Mouse (Mus musculus) hindbrain, embryonic 15.5 days (tissue): ENCODE results near the gene Proser3. TPM values are rescaled to one million over a fixed set of nuclear protein-coding genes. Genes with fewer than 3 reads are reported as not detected.

Experiments
- ATAC-seq: fragments of 200-750 bp; cut with Nextera tagmentation; 2 replicates; pipeline ENCODE4 v1.8.0; 2017; ENCODE audit warnings: low read depth, moderate number of reproducible peaks, moderate TSS enrichment; ENCODE audit not compliant: low FRiP score
- H3K27ac ChIP-seq: fragments of 300-500 bp; sonication (generic); replicated peaks from 2 replicates; pipeline ENCODE4 v1.5.1; 2015; ENCODE audit warnings: mild to moderate bottlenecking, inconsistent platforms
- H3K27me3 ChIP-seq: fragments of 300-500 bp; sonication (generic); 2 replicates; pipeline ENCODE4 v1.6.1; 2015; ENCODE audit warnings: control low read depth, inconsistent platforms
- H3K36me3 ChIP-seq: fragments of 300-500 bp; sonication (generic); 2 replicates; pipeline ENCODE4 v1.6.1; 2015; ENCODE audit warnings: control low read depth, inconsistent platforms
- H3K4me1 ChIP-seq: fragments of 300-500 bp; sonication (generic); replicated peaks from 2 replicates; pipeline ENCODE4 v1.6.1; 2015; ENCODE audit warnings: control low read depth, inconsistent platforms
- H3K4me2 ChIP-seq: fragments of 300-500 bp; sonication (generic); 2 replicates; pipeline ENCODE4 v1.6.1; 2015; ENCODE audit warnings: moderate library complexity, mild to moderate bottlenecking, inconsistent platforms
- H3K4me3 ChIP-seq: fragments of 300-500 bp; sonication (generic); 2 replicates; pipeline ENCODE4 v1.5.1; 2015; ENCODE audit warnings: mild to moderate bottlenecking, inconsistent platforms
- H3K9ac ChIP-seq: fragments of 300-500 bp; sonication (generic); 2 replicates; pipeline ENCODE4 v1.6.1; 2015; ENCODE audit warnings: inconsistent platforms
- H3K9me3 ChIP-seq: fragments of 300-500 bp; sonication (generic); 2 replicates; pipeline ENCODE4 v1.6.1; 2016; ENCODE audit warnings: control low read depth, inconsistent platforms
- WGBS: fragments of 180-500 bp; shearing (Covaris S2); methylation state at CpG from one replicate; pipeline ENCODE4 v1.1.7; 2015; 5-methylcytosine and 5-hydroxymethylcytosine counted together
- polyA plus RNA-seq: library from polyadenylated mRNA; unstranded; fragments of >200 nt; fragmentation: Nextera tagmentation; extraction: Ambion mirVana; gene quantifications from 2 replicates; pipeline ENCODE4 v1.2.1, GENCODE M21; 2015

Proser3 gene
- polyA plus RNA-seq, 1 experiment from 2014 or later = 8.4 TPM

DNA sequence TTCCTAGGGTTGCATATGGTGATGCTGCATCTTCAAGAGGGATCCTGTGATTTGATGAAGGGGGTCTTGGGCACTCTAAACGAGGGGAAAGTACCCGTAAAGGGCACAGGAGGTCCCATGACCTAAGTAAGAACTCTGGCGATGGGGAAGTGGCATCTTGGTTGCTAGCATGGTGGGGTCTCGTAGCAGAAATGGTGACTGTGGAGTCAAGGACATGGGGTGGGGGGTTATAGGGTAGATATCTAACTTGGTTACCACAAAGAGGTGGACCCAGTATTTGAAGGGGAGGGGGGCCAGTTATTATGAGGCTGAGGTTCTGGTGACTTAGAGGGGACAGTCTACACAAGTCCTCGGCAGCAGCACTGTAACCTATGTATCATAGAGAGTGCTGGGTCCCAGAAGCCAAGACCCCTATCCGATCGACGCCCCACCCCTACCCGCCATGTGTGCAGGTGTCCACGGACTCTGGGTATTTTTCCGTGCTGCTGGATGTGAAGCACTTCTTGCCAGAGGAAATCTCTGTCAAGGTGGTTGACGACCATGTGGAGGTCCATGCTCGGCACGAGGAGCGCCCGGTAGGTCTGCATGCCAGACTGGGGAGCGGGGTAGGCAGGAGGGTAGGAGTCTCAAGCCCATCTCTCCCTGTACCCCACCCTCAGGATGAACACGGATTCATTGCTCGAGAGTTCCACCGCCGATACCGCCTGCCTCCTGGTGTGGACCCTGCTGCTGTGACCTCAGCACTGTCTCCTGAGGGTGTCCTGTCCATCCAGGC lies 1.9 kb upstream of the Proser3 start:
- H3K4me3 ChIP-seq = no peak overlapping the region
- no peak overlapping the region for H3K27ac ChIP-seq
- no peaks in the 10 kb centered on the region for H3K27me3 ChIP-seq
- H3K9ac ChIP-seq = peak overlapping the region; percentile 52; the same call in 1 of the 2 replicates
- H3K4me1 ChIP-seq = peaks cover 30% of the 10 kb centered on the region
- ATAC-seq = no peak
- H3K36me3 ChIP-seq = peaks cover 27% of the 10 kb centered on the region
- no peaks in the 10 kb centered on the region for H3K9me3 ChIP-seq
- 83% methylated on average over 22 of the region's 22 CpGs for WGBS
- peak overlapping the region; percentile 88 for H3K4me2 ChIP-seq

DNA sequence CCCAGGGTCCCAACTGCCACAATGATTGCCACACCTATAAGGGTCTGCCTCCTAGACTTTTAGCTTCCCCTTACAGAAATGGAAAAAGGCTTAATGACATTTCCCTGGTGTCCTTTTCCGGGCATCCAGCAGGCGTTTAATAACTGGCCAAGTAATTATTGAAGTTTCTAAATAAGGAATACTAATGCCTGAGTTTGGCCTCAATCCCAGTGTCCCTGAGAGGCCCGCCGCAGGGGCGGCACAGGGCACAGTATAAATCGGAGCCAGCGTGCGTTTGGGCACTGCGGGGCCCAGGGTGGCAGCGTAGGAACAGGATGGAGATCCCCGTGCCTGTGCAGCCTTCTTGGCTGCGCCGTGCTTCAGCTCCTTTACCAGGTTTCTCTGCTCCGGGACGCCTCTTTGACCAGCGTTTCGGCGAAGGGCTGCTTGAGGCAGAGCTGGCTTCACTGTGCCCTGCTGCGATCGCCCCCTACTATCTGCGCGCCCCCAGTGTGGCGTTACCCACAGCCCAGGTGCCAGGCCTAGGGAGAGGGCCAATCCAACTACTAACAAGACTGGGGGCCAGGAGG lies 1.0 kb upstream of the Proser3 start:
- no peaks in the 10 kb centered on the region for H3K27me3 ChIP-seq
- H3K4me2 ChIP-seq = peak overlapping the region; percentile 88
- peak overlapping the region; percentile 78 for H3K4me3 ChIP-seq
- peak overlapping the region; percentile 97 for H3K27ac ChIP-seq
- H3K9me3 ChIP-seq = no peaks in the 10 kb centered on the region
- peaks cover 31% of the 10 kb centered on the region for H3K36me3 ChIP-seq
- 5% methylated on average over 23 of the region's 23 CpGs for WGBS
- ATAC-seq = no peak
- H3K9ac ChIP-seq = peak overlapping the region; percentile 52
- peaks cover 21% of the 10 kb centered on the region for H3K4me1 ChIP-seq

DNA sequence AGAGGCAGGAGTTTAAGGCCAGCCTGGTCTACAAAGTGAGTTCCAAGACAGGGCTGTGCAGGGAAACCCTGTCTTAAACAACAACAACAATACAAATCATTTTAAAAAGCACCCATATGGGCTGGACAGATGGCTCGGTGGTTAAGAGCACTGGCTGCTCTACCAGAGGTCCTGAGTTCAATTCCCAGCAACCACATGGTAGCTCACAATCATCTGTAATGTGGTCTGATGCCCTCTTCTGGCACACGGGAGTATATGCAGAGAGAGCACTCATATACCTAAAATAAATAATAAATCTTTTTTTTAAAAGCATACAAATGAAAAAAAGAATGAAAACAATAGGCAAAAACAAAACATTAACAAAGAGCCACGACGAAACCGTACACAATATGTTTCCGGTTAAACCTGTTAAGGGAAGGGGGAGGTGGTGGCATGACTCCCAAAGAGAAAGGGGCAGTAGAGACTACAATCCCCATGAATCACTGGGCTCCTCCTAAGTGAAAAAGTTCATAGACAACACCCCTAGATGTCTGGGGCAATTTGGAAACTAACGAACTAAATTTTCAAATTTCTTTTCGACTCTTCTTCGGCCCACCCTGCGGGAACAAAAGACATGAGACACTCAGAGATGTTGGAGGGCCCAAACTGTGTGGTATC lies 526 bp downstream of the Proser3 start:
- peak overlapping the region; percentile 58 for H3K9ac ChIP-seq
- peak overlapping the region; percentile 88 for H3K4me2 ChIP-seq
- H3K4me3 ChIP-seq = peak overlapping the region; percentile 78
- H3K9me3 ChIP-seq = no peaks in the 10 kb centered on the region
- peak overlapping the region; percentile 97 for H3K27ac ChIP-seq
- no peaks in the 10 kb centered on the region for H3K27me3 ChIP-seq
- 3% methylated on average over 10 of the region's 10 CpGs for WGBS
- ATAC-seq = peak; percentile 55
- peaks cover 23% of the 10 kb centered on the region for H3K36me3 ChIP-seq
- H3K4me1 ChIP-seq = peaks cover 15% of the 10 kb centered on the region

DNA sequence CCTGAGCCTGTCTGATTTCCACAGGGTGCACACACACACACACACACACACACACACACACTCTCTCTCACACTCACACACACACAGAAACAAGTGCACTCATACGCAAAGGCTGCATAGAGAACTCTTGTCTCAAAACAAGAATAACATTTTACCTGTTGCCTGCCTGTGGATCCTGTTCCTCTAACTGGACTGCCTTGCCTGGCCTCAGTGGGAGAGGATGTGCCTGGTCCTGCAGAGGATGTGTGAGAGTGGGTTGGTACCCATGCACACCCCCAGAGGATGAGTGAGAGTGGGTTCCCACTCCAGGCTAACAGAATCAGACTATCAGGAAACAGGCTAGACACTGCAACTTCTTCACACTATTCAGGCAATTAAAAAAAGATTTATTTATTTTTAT lies 1.5 kb downstream of the Proser3 start:
- peaks cover 15% of the 10 kb centered on the region for H3K4me1 ChIP-seq
- peaks cover 17% of the 10 kb centered on the region for H3K36me3 ChIP-seq
- no peak overlapping the region for H3K9ac ChIP-seq
- H3K9me3 ChIP-seq = no peaks in the 10 kb centered on the region
- no peak overlapping the region for H3K4me2 ChIP-seq
- no peaks in the 10 kb centered on the region for H3K27me3 ChIP-seq
- H3K4me3 ChIP-seq = no peak overlapping the region
- no peak overlapping the region for H3K27ac ChIP-seq
- WGBS = 100% methylated on average over 1 of the region's 1 CpGs
- ATAC-seq = no peak

DNA sequence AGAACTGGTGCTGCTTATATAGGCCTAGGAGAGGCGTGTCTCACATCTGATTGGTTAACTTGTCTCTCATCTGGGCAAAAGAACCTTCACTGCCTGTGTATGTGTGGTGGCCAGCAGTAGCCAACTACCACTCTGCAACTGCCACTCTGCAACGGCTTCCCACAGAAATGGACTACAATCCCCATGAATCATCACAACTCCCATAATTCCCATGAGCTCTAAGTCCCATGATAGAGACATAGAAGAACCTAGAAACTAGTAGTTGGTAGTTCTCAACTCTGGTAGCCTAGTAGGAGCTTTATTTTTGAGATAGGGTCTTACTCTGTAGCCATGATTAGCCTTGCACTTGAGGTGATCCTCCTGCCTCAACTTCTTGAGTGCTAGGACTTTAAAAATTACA lies 2.2 kb downstream of the Proser3 start:
- Histone ChIP-seq H3K4me2 (no peak overlapping the region), H3K36me3 (peaks cover 12% of the 10 kb centered on the region; the same call in 1 of the 2 replicates), H3K4me3 (no peak overlapping the region), H3K4me1 (peaks cover 15% of the 10 kb centered on the region), H3K9ac (no peak overlapping the region), H3K27me3 (no peaks in the 10 kb centered on the region), H3K27ac (no peak overlapping the region), H3K9me3 (no peaks in the 10 kb centered on the region)
- 90% methylated on average over 2 of the region's 2 CpGs for WGBS
- ATAC-seq = no peak

DNA sequence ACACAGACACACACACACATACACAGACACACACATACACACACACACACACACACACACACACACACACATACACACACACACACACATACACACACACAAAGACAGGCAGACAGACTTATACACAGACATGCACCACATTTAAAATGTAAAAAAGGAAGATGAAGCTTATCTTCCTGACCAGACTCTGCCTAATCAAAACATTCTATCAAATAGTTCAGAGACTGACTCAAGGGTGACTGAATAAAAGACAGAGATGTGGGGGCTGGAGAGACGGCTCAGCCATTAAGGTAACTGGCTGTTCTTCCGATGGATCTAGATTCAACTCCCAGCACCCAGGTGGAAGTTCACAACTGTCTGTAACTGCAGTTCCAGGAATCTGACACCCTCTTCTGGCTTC lies 7.8 kb downstream of the Proser3 start:
- Histone ChIP-seq H3K9ac (no peak overlapping the region), H3K36me3 (peaks cover 22% of the 10 kb centered on the region), H3K4me1 (no peaks in the 10 kb centered on the region), H3K27ac (no peak overlapping the region), H3K9me3 (no peaks in the 10 kb centered on the region), H3K27me3 (no peaks in the 10 kb centered on the region), H3K4me3 (no peak overlapping the region), H3K4me2 (no peak overlapping the region)
- no peak for ATAC-seq
- 98% methylated on average over 2 of the region's 2 CpGs for WGBS

DNA sequence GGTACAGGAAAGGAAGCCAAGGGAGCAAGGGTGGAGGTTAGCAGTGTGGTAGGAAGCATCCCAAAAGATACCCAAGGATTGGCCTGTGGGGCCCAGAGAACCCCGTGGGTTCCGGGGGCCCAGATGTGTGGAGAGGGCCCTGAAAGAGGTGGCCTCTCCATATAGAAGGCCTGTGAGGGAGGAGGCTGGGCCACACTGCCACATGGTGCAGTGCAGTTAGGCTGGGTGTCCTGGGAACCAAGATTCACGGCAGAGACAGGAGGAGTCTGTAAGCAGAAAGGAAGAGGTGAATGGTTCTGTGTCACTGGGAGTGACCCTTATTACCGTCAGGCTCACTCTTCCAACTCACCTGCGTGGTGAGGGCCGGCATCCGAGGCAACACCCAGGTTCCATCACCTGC lies 11.5 kb downstream of the Proser3 start:
- H3K9ac ChIP-seq = no peak overlapping the region
- H3K4me3 ChIP-seq = no peak overlapping the region
- H3K27me3 ChIP-seq = no peaks in the 10 kb centered on the region
- no peak overlapping the region for H3K27ac ChIP-seq
- H3K36me3 ChIP-seq = peaks cover 13% of the 10 kb centered on the region
- 0 out of 2 replicates have a peak, but pooled peaks have one; percentile 24 for ATAC-seq
- H3K9me3 ChIP-seq = no peaks in the 10 kb centered on the region
- no peak overlapping the region for H3K4me2 ChIP-seq
- peaks cover 7% of the 10 kb centered on the region for H3K4me1 ChIP-seq
- WGBS = 94% methylated on average over 7 of the region's 7 CpGs

DNA sequence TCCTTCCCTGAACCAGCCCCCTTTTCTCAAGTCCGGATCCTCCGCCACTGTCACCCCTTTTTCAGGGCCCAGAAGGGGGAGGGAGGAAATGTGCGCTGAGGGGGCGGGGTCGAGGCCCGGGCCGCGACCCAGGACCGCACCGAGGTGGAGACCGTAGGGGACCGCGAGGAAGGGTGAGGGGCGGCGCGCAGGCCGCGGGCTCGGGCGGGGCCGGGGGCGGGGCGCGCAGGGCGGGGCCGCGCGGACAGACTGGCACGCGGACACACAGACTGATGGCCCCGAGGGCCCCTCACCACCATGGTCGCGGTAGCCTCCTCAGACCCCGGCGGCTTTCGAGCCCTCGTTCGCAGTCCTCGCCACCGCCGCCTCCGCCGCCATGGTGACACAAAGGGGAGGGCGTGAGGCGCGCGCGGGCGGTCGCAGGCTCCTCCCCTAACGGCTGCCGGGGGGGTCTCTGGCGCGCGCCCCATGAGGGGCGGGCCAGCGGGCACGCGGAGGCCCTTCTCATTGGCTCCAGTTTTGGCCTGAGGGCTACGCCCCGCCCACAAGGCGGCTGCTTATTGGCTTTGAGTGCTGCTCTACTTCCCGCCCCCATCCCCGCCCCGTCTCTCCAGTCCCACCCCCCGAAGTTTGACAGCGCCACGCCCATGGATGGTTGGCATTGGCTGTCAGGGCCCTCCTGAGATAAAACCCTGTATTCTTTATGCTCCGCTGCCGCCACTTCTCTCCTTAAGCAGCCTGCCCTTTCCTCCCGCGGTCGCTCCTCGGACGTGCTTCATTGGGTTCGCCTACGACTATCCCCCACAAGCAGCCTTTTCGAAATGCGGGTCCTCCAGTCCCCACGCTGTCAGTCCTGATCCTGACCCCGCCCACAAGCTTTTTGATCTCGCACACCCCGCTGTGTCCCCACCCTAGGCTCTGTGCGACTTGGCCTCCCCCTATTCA lies 17.2 kb downstream of the Proser3 start, which contains the start of gene Arhgap33:
Gene Arhgap33 (minus strand): TSS at position 428 of the 945 bp plus-strand sequence.
- no peaks in the 10 kb centered on the region for H3K9me3 ChIP-seq
- H3K36me3 ChIP-seq = peaks cover 29% of the 10 kb centered on the region
- H3K4me3 ChIP-seq = peak within 1 kb of the TSS; percentile 92
- peak within 1 kb of the TSS; percentile 97 for H3K27ac ChIP-seq
- H3K9ac ChIP-seq = peak within 1 kb of the TSS; percentile 94
- H3K4me1 ChIP-seq = peaks cover 47% of the 10 kb centered on the region
- peak within 1 kb of the TSS; percentile 86 for H3K4me2 ChIP-seq
- WGBS = under 1% methylated on average over 81 of the region's 84 CpGs
- peak; percentile 93 for ATAC-seq
- no peaks in the 10 kb centered on the region for H3K27me3 ChIP-seq

DNA sequence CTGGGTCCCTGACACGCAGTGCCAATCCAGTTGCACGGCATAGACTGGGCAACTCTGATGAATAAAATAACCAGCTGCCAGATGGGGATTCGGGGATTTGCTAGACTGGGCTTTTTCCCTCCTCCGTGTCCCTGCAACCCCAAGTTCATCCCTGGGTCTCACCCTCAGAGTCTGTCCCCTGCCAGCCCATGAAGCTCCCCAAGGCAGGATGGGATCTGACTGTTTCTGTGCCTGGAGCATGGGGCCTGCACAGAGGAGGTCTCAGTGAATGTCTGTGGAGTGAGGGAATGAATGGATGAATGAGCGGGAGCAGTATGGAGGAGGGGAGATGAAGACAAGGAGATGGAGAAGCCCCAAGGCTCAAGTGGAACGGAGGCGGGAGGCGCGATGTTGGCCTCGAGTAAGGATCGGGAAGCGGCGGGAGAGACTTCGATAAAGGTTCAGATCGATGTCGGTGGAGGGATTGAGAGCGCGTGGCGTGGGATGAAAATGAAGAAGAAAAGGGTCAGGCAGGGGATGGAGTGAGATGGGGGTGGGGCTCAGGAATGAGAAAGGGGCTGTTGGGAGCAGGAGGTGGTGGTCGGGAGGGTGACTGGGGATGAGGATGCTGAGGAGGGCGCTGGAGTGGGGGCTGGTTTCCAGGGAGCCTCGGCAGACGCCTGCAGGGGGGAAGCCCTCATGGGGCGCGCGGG lies 18.0 kb downstream of the Proser3 start:
- H3K27ac ChIP-seq = peak overlapping the region; percentile 97
- H3K9me3 ChIP-seq = no peaks in the 10 kb centered on the region
- H3K4me2 ChIP-seq = peak overlapping the region; percentile 86
- H3K27me3 ChIP-seq = no peaks in the 10 kb centered on the region
- H3K9ac ChIP-seq = peak overlapping the region; percentile 94
- H3K4me3 ChIP-seq = peak overlapping the region; percentile 92
- ATAC-seq = peak; percentile 52
- peaks cover 47% of the 10 kb centered on the region for H3K4me1 ChIP-seq
- H3K36me3 ChIP-seq = peaks cover 34% of the 10 kb centered on the region
- WGBS = 3% methylated on average over 22 of the region's 26 CpGs

DNA sequence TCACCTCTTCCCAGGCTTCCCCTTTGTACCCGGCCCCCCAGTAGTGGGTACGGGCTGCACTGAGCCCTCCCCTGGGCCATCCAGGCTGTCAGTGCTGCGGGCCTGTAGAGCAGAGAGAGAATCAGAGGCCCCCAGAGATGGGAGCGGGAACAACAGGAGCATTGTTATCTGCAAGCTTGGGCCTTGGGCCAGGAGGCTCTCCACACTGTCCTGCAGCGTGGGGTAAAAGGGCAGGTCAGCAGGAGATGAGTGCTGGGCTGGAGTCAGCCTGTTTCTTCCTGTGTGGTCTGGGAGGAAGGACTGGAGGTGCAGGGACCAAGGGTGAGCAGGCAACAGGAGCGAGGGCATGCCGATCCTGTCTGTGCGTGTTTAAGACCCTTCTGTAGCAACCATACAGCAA lies 19.2 kb downstream of the Proser3 start:
- peak overlapping the region; percentile 92 for H3K4me3 ChIP-seq
- peak overlapping the region; percentile 86 for H3K4me2 ChIP-seq
- H3K4me1 ChIP-seq = peaks cover 47% of the 10 kb centered on the region
- WGBS = 5% methylated on average over 8 of the region's 8 CpGs
- peak overlapping the region; percentile 94 for H3K9ac ChIP-seq
- H3K27ac ChIP-seq = peak overlapping the region; percentile 44
- H3K9me3 ChIP-seq = no peaks in the 10 kb centered on the region
- H3K27me3 ChIP-seq = no peaks in the 10 kb centered on the region
- peaks cover 45% of the 10 kb centered on the region for H3K36me3 ChIP-seq
- ATAC-seq = no peak

DNA sequence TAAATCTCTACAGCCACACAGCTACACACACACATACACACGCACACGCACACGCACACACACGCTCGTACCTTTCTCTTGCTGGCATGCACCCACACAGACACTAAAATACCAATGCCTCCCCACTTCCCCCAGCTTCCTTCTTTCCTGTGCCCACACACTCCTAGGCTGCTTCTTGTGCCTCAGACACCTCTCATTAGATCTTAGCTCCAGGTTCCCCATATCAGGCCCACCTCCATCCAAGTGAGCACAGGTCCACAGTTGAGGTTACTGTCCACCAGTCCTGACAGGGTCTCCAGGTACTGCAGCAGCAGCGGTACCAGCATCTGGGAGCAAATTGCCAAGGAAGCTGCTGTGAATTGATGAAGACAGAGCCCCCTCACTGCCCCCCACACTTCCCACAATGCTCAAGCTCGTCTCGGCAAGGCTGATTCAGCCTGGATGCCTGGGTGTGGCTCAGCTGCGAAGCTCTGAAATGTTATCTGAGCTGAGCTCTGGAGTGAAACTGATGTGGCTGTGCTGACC lies 20.7 kb downstream of the Proser3 start:
- peaks cover 60% of the 10 kb centered on the region for H3K36me3 ChIP-seq
- no peaks in the 10 kb centered on the region for H3K27me3 ChIP-seq
- peaks cover 47% of the 10 kb centered on the region for H3K4me1 ChIP-seq
- WGBS = 80% methylated on average over 9 of the region's 9 CpGs
- H3K9me3 ChIP-seq = no peaks in the 10 kb centered on the region
- H3K27ac ChIP-seq = no peak overlapping the region
- ATAC-seq = no peak
- no peak overlapping the region for H3K4me3 ChIP-seq
- H3K4me2 ChIP-seq = peak overlapping the region; percentile 86
- 0 out of 2 replicates have a peak overlapping the region, but pooled peaks have one; percentile 8 for H3K9ac ChIP-seq
